Mouse (Mus musculus) embryo, embryonic 9.5 days (tissue): Measurements from ENCODE around the gene C1qtnf1.

Source experiments
- DNase-seq: peaks from one replicate; pipeline ENCODE4 v3.0.0-alpha.2; 2017; ENCODE audit errors: extremely low spot score

The C1qtnf1 gene

DNA sequence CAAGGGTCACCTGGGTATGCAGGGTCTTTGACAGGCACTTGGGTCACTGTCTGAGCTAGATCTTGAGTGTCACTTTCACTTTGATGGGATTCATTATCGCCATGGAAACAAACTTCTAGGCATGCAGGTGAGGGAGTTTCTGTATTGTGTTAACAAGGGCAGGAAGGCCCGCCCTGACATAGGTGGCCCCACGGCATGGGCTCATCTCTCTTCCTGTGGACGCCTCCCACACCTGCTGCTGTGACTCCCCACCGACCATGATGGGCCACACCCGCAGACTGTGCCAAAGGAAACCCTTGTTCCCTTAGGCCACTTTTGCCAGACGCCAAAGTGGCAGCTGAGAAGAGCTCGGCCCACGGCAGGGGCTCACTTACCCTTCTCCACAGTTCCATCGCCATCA is 17.5 kb upstream of the C1qtnf1 start:
- no peak for DNase-seq

DNA sequence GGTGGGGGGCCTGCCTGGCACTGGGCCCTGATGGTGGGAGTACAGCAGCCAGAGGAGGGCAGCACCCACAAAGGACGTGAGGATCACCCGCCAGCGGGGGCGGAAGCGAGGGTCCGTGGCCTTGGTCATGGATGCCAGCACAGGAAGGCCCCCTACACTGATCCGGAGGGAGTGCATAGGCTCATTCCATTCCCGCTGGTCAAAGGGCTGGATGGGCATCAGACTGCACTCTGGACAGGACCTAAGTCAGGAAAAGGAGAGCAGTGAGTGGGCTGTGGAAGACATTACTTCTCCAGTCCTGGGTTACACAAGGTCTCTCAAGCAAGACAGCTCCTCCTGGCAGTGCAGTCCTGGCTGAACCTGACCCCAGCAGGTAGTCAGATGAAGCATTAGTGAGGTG is 16.7 kb upstream of the C1qtnf1 start:
- DNase-seq: no peak

- no peak for DNase-seq
Observed at GRCm38 (mm10) chr11:118412601-118413000, 15.4 kb upstream of the C1qtnf1 start.

GRCm38 (mm10) chr11:118413055-118413454 is 14.9 kb upstream of the C1qtnf1 start:
- no peak for DNase-seq

DNA sequence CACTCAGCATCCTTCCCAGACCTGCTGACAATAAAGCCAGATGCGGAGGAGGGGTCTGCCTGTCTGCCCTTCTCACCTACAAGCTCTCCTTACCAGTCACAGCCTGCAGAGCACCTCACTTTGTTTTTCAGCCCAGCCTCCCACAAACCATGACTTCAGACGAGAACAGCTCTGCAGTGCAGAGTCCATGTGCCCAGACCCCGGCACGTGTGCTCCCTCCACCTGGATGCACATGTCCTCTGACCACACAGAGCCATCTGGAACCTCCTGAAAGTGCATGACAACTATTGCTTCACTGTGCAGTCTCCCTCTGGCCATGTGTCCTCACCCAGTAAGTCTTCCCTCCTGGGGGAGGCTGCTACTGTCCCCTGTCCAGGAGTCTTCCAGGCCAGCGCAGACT is 13.7 kb upstream of the C1qtnf1 start:
- no peak for DNase-seq

DNA sequence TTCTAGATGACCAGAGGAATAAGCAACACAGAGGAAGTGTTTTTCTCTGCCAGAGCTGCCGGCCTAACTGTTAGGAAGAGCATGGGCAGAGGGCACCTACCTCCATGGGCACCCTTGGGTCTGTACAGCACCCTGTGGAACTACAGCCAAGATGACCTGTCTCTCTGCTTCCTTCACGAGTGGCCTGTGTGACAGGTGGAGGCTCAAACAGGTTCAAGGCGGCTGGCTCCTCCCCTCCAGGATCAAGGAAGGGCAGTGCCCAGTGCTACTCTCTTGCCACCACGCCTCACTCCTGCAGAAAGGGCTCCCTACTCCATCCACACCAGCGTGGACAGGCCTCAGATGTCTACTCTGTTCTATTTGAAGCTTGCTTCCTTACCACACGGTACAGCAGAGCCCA is 12.4 kb upstream of the C1qtnf1 start:
- DNase-seq: no peak

- DNase-seq: no peak
Observed at GRCm38 (mm10) chr11:118416046-118416445, 12.0 kb upstream of the C1qtnf1 start.

- DNase-seq: no peak
Observed at GRCm38 (mm10) chr11:118417496-118417895, 10.5 kb upstream of the C1qtnf1 start.

DNA sequence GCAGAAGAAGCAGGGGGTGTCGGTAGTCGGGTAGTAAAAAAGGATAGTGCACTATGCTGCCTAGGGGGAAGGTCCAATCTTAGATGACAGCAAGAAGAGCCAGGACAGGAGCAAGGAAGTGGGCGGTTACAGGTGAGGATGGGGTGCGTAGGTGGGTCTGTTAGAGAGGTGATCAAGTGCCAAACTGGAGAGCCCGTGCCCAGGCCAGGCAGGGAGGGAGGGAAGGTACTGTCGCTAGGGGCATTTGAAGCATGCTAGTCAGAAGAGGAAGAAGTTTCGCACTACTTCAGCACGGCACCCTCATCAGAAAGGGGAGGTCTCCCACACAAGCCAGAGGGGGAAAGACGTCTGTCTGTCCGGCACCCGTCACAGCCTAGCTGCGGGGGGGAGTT is 9.6 kb upstream of the C1qtnf1 start:
- DNase-seq: no peak

GRCm38 (mm10) chr11:118418834-118419504 is 9.0 kb upstream of the C1qtnf1 start, which contains the start of gene Cant1:
Cant1 (minus strand) TSS chr11:118419086.
- DNase-seq: peak; percentile 94

GRCm38 (mm10) chr11:118420261-118420660 is 7.7 kb upstream of the C1qtnf1 start:
- no peak for DNase-seq

DNA sequence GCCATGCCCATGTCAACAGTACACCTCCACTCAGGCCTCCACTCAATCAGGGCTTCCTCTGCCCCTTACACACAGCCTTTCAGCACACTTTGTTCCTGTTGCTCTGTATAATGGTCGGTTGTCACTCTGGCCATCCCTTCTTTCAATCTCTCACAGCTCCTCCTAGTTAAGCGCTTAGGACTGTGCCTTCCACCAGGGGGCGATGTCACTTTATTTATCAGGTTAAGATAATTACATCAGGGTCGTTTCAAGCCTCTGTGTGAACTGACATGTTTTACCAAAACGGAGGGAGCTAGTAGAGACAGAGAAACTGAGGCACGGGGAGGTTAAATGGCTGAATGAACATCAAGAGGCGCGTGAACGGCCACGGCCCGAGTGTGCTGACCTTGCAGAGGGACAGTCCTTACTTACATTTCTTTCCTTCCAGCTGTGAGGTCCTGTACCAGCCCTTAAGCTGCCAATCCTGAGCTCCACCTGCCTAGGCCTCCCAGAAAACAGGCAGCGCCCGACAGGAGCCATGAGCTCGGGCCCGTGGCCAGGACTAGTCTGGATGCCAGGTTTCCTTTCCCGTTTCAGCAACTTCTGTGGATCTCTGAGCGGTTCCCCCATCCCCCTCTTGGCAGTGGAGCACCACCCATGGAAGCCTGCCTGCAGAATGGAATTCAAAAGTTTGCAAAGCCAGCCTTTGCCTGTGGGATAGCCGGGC is 4.6 kb upstream of the C1qtnf1 start:
- DNase-seq: peak; percentile 82

- DNase-seq: no peak
Observed at GRCm38 (mm10) chr11:118424621-118425335, 3.2 kb upstream of the C1qtnf1 start.

GRCm38 (mm10) chr11:118426765-118427164 is 1.2 kb upstream of the C1qtnf1 start:
- no peak for DNase-seq

GRCm38 (mm10) chr11:118427266-118427779 is 680 bp upstream of the C1qtnf1 start:
- DNase-seq: no peak

GRCm38 (mm10) chr11:118428460-118428868 is 461 bp downstream of the C1qtnf1 start:
- DNase-seq: no peak

- DNase-seq: no peak
Observed at GRCm38 (mm10) chr11:118428944-118429709, 1.1 kb downstream of the C1qtnf1 start.

DNA sequence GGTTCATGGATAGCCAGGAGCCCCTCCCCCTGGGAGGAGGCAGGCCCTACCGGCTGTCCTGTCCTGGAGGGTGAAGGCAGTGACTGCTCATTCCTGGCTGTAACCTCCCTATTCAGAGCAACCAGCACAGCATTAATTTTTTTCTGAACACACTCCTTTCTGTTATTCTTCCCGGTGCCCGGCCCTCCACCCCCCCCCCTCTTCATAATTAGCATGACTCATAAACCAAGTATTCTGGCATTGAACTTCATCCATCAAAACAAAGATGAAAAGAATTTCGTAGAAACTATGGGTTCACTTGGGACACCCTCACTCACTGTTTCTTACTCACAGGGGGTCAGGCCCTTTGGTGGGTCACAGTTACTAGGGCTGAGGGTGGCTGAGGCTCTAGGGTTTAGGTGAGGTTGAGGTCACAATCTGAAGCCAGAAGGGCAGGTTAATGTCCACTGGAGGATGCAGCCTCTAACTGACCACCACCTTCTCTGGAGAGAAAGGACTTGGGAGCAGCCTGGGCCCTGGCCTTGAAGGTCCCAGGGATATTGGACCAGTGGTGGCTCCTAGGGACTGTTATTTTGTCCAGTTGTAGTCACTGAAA is 2.4 kb downstream of the C1qtnf1 start:
- DNase-seq: no peak

- DNase-seq: no peak
Observed at GRCm38 (mm10) chr11:118431100-118431948, 3.3 kb downstream of the C1qtnf1 start.

DNA sequence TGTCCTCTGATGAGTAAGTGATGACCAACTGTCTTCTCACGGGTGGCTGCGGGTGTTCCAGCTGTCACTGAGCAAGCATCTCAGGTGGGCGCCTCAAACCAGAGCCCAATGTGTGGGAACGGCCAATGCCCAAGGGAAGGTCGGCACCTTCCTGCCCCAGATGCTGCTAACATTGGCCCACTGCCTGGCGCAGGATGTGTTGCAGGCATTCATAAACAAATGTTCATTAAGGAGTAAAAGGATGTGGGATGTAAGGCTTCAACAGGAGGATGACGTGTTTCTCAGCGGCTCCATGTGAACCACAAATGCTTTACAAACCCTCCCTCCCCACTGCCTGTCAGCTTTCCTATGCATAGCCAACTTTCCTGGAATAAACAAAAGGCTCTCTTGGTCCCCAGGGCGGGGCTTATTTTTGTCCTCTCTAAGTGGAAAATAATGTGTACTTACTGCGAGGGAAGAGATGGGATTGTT is 5.4 kb downstream of the C1qtnf1 start:
- DNase-seq: no peak
